Mouse (Mus musculus): ENCODE measurements around the gene Olfr1402.

Gene Olfr1402

GRCm38 (mm10) chr3:97421920-97422319, at the start of gene Olfr1402:
Gene Olfr1402, minus strand, starts transcription at chr3:97422020.
- no peak for ATAC-seq (ENCODE audit: insufficient number of reproducible peaks, low FRiP score, low TSS enrichment)

- no peak for ATAC-seq (ENCODE audit: insufficient number of reproducible peaks, low FRiP score, low TSS enrichment)
Measured at GRCm38 (mm10) chr3:97455286-97455685, 33.5 kb upstream of the Olfr1402 start.

GRCm38 (mm10) chr3:97438619-97439018, 16.8 kb upstream of the Olfr1402 start:
- ATAC-seq (ENCODE audit: insufficient number of reproducible peaks, low FRiP score, low TSS enrichment): no peak

- ATAC-seq (ENCODE audit: insufficient number of reproducible peaks, low FRiP score, low TSS enrichment): no peak; the same call in 1 of the 2 replicates
Measured at GRCm38 (mm10) chr3:97394289-97394688, 27.5 kb downstream of the Olfr1402 start.

- ATAC-seq (ENCODE audit: insufficient number of reproducible peaks, low FRiP score, low TSS enrichment): no peak
Measured at GRCm38 (mm10) chr3:97393079-97393478, 28.7 kb downstream of the Olfr1402 start.

GRCm38 (mm10) chr3:97370382-97370781, 51.4 kb downstream of the Olfr1402 start:
- no peak for ATAC-seq (ENCODE audit: insufficient number of reproducible peaks, low FRiP score, low TSS enrichment)

GRCm38 (mm10) chr3:97363418-97364098, 58.3 kb downstream of the Olfr1402 start:
- no peak for ATAC-seq (ENCODE audit: insufficient number of reproducible peaks, low FRiP score, low TSS enrichment)

GRCm38 (mm10) chr3:97358448-97358847, 63.4 kb downstream of the Olfr1402 start:
- ATAC-seq (ENCODE audit: insufficient number of reproducible peaks, low FRiP score, low TSS enrichment): no peak
